Mouse (Mus musculus) intestine, embryonic 15.5 days (tissue): ENCODE measurements around the gene Klhl12. TPM values are rescaled to one million over a fixed set of nuclear protein-coding genes. Genes with fewer than 3 reads are reported as not detected.

Experiments used
- ATAC-seq: fragments of 200-750 bp; cut with Nextera tagmentation; 2 replicates; pipeline ENCODE4 v1.8.0; 2017; ENCODE audit warnings: moderate TSS enrichment, moderate library complexity
- H3K27ac ChIP-seq: fragments of 300-500 bp; sonication (generic); 2 replicates; pipeline ENCODE4 v1.5.1; 2015; ENCODE audit warnings: mild to moderate bottlenecking, inconsistent platforms
- H3K27me3 ChIP-seq: fragments of 300-500 bp; sonication (generic); replicated peaks from 2 replicates; pipeline ENCODE4 v1.6.1; 2015; ENCODE audit warnings: inconsistent platforms
- H3K36me3 ChIP-seq: fragments of 300-500 bp; sonication (generic); 2 replicates; pipeline ENCODE4 v1.6.1; 2015; ENCODE audit warnings: inconsistent platforms
- H3K4me1 ChIP-seq: fragments of 300-500 bp; sonication (generic); replicated peaks from 2 replicates; pipeline ENCODE4 v1.6.1; 2015; ENCODE audit warnings: inconsistent platforms
- H3K4me2 ChIP-seq: fragments of 300-500 bp; sonication (generic); replicated peaks from 2 replicates; pipeline ENCODE4 v1.6.1; 2015; ENCODE audit warnings: mild to moderate bottlenecking, inconsistent platforms
- H3K4me3 ChIP-seq: fragments of 300-500 bp; sonication (generic); replicated peaks from 2 replicates; pipeline ENCODE4 v1.5.1; 2015; ENCODE audit warnings: inconsistent platforms
- H3K9ac ChIP-seq: fragments of 300-500 bp; sonication (generic); 2 replicates; pipeline ENCODE4 v1.6.1; 2015; ENCODE audit warnings: inconsistent platforms
- H3K9me3 ChIP-seq: fragments of 300-500 bp; sonication (generic); 2 replicates; pipeline ENCODE4 v1.6.1; 2016; ENCODE audit warnings: inconsistent platforms
- WGBS: fragments of 180-500 bp; shearing (Covaris S2); methylation state at CpG from one replicate; pipeline ENCODE4 v1.1.7; 2015; 5-methylcytosine and 5-hydroxymethylcytosine counted together
- polyA plus RNA-seq: library from polyadenylated mRNA; unstranded; fragments of >200 nt; fragmentation: Nextera tagmentation; extraction: Ambion mirVana; gene quantifications from 2 replicates; pipeline ENCODE4 v1.2.1, GENCODE M21; 2015

The Klhl12 gene
- 21.7 and 22.2 TPM in 2 replicates for polyA plus RNA-seq

- 0 out of 2 replicates have a peak, but pooled peaks cover 3% of the 10 kb centered on the region for H3K36me3 ChIP-seq
- peak within 1 kb of the TSS; percentile 98 for H3K9ac ChIP-seq
- under 1% methylated on average over 61 of the region's 61 CpGs for WGBS
- peak within 1 kb of the TSS; percentile 83 for H3K27ac ChIP-seq
- H3K9me3 ChIP-seq, result no peaks in the 10 kb centered on the region
- H3K27me3 ChIP-seq, result no peaks in the 10 kb centered on the region
- peak; percentile 99 for ATAC-seq
- H3K4me1 ChIP-seq, result peaks cover 6% of the 10 kb centered on the region; the same call in 1 of the 2 replicates
- H3K4me2 ChIP-seq, result peak within 1 kb of the TSS; percentile 77
- peak within 1 kb of the TSS; percentile 96 for H3K4me3 ChIP-seq
These were observed at the start of gene Klhl12 for GRCm38 (mm10) chr1:134454904-134455824. Gene Klhl12, plus strand, starts transcription at chr1:134455531.

- H3K4me3 ChIP-seq, result peak overlapping the region; percentile 83
- peak; percentile 13; the same call in 1 of the 2 replicates for ATAC-seq
- 23% methylated on average over 8 of the region's 8 CpGs for WGBS
These were observed 48.9 kb upstream of the Klhl12 start for GRCm38 (mm10) chr1:134406414-134406771.

GRCm38 (mm10) chr1:134408080-134408479, 47.3 kb upstream of the Klhl12 start:
- 77% methylated on average over 8 of the region's 8 CpGs for WGBS
- Histone ChIP-seq H3K27me3 (no peaks in the 10 kb centered on the region), H3K4me1 (peaks cover 8% of the 10 kb centered on the region), H3K27ac (no peak overlapping the region), H3K9ac (no peak overlapping the region), H3K4me2 (no peak overlapping the region), H3K36me3 (peaks cover 19% of the 10 kb centered on the region), H3K4me3 (no peak overlapping the region), H3K9me3 (no peaks in the 10 kb centered on the region)
- no peak for ATAC-seq

More at GRCm38 (mm10) chr1:134406414-134406771, 48.9 kb upstream of the Klhl12 start:
- H3K27me3 ChIP-seq, result no peaks in the 10 kb centered on the region
- H3K27ac ChIP-seq, result no peak overlapping the region
- peak overlapping the region; percentile 83 for H3K9ac ChIP-seq
- no peaks in the 10 kb centered on the region for H3K9me3 ChIP-seq
- peaks cover 8% of the 10 kb centered on the region for H3K4me1 ChIP-seq
- peak overlapping the region; percentile 83 for H3K4me2 ChIP-seq
- peaks cover 19% of the 10 kb centered on the region for H3K36me3 ChIP-seq

GRCm38 (mm10) chr1:134411706-134412629, 43.4 kb upstream of the Klhl12 start:
- Histone ChIP-seq H3K4me3 (no peak overlapping the region), H3K27ac (no peak overlapping the region), H3K4me2 (no peak overlapping the region), H3K36me3 (peaks cover 19% of the 10 kb centered on the region), H3K9ac (no peak overlapping the region), H3K27me3 (no peaks in the 10 kb centered on the region), H3K4me1 (peaks cover 17% of the 10 kb centered on the region), H3K9me3 (no peaks in the 10 kb centered on the region)
- no peak for ATAC-seq
- 93% methylated on average over 9 of the region's 9 CpGs for WGBS

GRCm38 (mm10) chr1:134414038-134414437, 41.3 kb upstream of the Klhl12 start:
- peak overlapping the region; percentile 95 for H3K27ac ChIP-seq
- peaks cover 15% of the 10 kb centered on the region for H3K36me3 ChIP-seq
- no peaks in the 10 kb centered on the region for H3K27me3 ChIP-seq
- peak overlapping the region; percentile 72; the same call in 1 of the 2 replicates for H3K4me2 ChIP-seq
- ATAC-seq, result no peak
- peaks cover 28% of the 10 kb centered on the region for H3K4me1 ChIP-seq
- H3K4me3 ChIP-seq, result no peak overlapping the region
- 42% methylated on average over 2 of the region's 2 CpGs for WGBS
- H3K9me3 ChIP-seq, result no peaks in the 10 kb centered on the region
- H3K9ac ChIP-seq, result peak overlapping the region; percentile 52; the same call in 1 of the 2 replicates

GRCm38 (mm10) chr1:134414501-134415167, 40.7 kb upstream of the Klhl12 start:
- Histone ChIP-seq H3K27ac (peak overlapping the region; percentile 95), H3K4me3 (peak overlapping the region; percentile 87), H3K27me3 (no peaks in the 10 kb centered on the region), H3K36me3 (peaks cover 9% of the 10 kb centered on the region), H3K4me2 (peak overlapping the region; percentile 72), H3K9me3 (no peaks in the 10 kb centered on the region), H3K9ac (peak overlapping the region; percentile 52), H3K4me1 (peaks cover 34% of the 10 kb centered on the region)
- 10% methylated on average over 11 of the region's 11 CpGs for WGBS
- ATAC-seq, result peak; percentile 48

- Histone ChIP-seq H3K4me3 (peak within 1 kb of the TSS; percentile 87), H3K4me1 (peaks cover 37% of the 10 kb centered on the region), H3K9ac (peak within 1 kb of the TSS; percentile 94), H3K27ac (peak within 1 kb of the TSS; percentile 95), H3K4me2 (peak within 1 kb of the TSS; percentile 72), H3K36me3 (peaks cover 8% of the 10 kb centered on the region), H3K9me3 (no peaks in the 10 kb centered on the region), H3K27me3 (no peaks in the 10 kb centered on the region)
- WGBS, result under 1% methylated on average over 71 of the region's 77 CpGs
- peak; percentile 100 for ATAC-seq
These were observed 40.0 kb upstream of the Klhl12 start, which contains the start of gene Adipor1 for GRCm38 (mm10) chr1:134415168-134415831. Gene Adipor1, plus strand, starts transcription at chr1:134415378.

GRCm38 (mm10) chr1:134418414-134418975, 36.8 kb upstream of the Klhl12 start:
- Histone ChIP-seq H3K4me3 (no peak overlapping the region), H3K4me1 (peaks cover 40% of the 10 kb centered on the region), H3K4me2 (no peak overlapping the region), H3K9ac (no peak overlapping the region), H3K9me3 (no peaks in the 10 kb centered on the region), H3K36me3 (no peaks in the 10 kb centered on the region), H3K27ac (no peak overlapping the region), H3K27me3 (no peaks in the 10 kb centered on the region)
- WGBS, result 77% methylated on average over 2 of the region's 2 CpGs
- ATAC-seq, result no peak

GRCm38 (mm10) chr1:134419176-134419575, 36.2 kb upstream of the Klhl12 start:
- H3K9ac ChIP-seq, result no peak overlapping the region
- peaks cover 38% of the 10 kb centered on the region for H3K4me1 ChIP-seq
- H3K27ac ChIP-seq, result no peak overlapping the region
- no peak overlapping the region for H3K4me2 ChIP-seq
- no peaks in the 10 kb centered on the region for H3K27me3 ChIP-seq
- ATAC-seq, result no peak
- H3K9me3 ChIP-seq, result no peaks in the 10 kb centered on the region
- no peak overlapping the region for H3K4me3 ChIP-seq
- peaks cover 4% of the 10 kb centered on the region; the same call in 1 of the 2 replicates for H3K36me3 ChIP-seq
- 35% methylated on average over 1 of the region's 1 CpGs for WGBS

GRCm38 (mm10) chr1:134419751-134420458, 35.4 kb upstream of the Klhl12 start:
- no peak overlapping the region for H3K4me3 ChIP-seq
- no peak overlapping the region for H3K9ac ChIP-seq
- peaks cover 33% of the 10 kb centered on the region for H3K4me1 ChIP-seq
- H3K27ac ChIP-seq, result no peak overlapping the region
- peaks cover 9% of the 10 kb centered on the region; the same call in 1 of the 2 replicates for H3K36me3 ChIP-seq
- H3K4me2 ChIP-seq, result no peak overlapping the region
- 34% methylated on average over 5 of the region's 5 CpGs for WGBS
- H3K27me3 ChIP-seq, result no peaks in the 10 kb centered on the region
- H3K9me3 ChIP-seq, result no peaks in the 10 kb centered on the region
- ATAC-seq, result no peak
